ENCODE assay signal across 1 mouse cellular context in genomic region chr17:53678716-53679115, GRCm38 (mm10).
TF ChIP-seq lines count a peak whose summit lies in the region.

No protein-coding gene starts in this region.

TF ChIP-seq in CH12.LX, 34 proteins besides CTCF, POLR2A, EP300 and RAD21 (continued from another document):
- TF ChIP-seq E2F4 (IDR thresholded peaks at IDR 0.05; ENCODE audit: insufficient replicate concordance, low read depth, low read length) (no peak), RCOR1 (conservative IDR thresholded peaks at IDR 0.05; ENCODE audit: low read depth, low read length) (no peak), TCF12 (IDR thresholded peaks at IDR 0.05; ENCODE audit: low read depth, low read length) (no peak), SIN3A (IDR thresholded peaks at IDR 0.05; ENCODE audit: low read length) (no peak), BHLHE40 (IDR thresholded peaks at IDR 0.05; ENCODE audit: low read depth, low read length) (no peak)
TF ChIP-seq in CH12.LX: peak in this region for 0.
